Mouse (Mus musculus) brown adipose tissue, adult 24 weeks (tissue): ENCODE measurements around the gene H2afz. TPM values are rescaled to one million over a fixed set of nuclear protein-coding genes. Genes with fewer than 3 reads are reported as not detected.
"Not testable (repeated sequence)": the region's sequence is repeated elsewhere in the genome, so short reads cannot be mapped to it uniquely, and the experiment has no call there.

ENCODE experiments used
- H3K27ac ChIP-seq: fragments of 200-500 bp; replicated peaks from 2 replicates; pipeline ENCODE4 v1.5.1; 2012; ENCODE audit warnings: low read depth, mild to moderate bottlenecking, low read length
- H3K4me1 ChIP-seq: fragments of 200-500 bp; 2 replicates; pipeline ENCODE4 v1.6.1; 2012; ENCODE audit warnings: low read length, mixed read lengths; ENCODE audit not compliant: control insufficient read depth, insufficient read depth, insufficient read length
- H3K4me3 ChIP-seq: fragments of 200-500 bp; 2 replicates; pipeline ENCODE4 v1.5.1; 2012; ENCODE audit warnings: low read depth, mild to moderate bottlenecking, low read length, moderate library complexity; ENCODE audit not compliant: insufficient read depth
- polyA plus RNA-seq: library from polyadenylated mRNA; stranded (reverse); fragments of >200 nt; gene quantifications from 2 replicates; pipeline ENCODE4 v1.2.4, GENCODE M21; 2012; ENCODE audit not compliant: missing spikeins, insufficient read depth, insufficient read length

H2afz gene
- polyA plus RNA-seq, 1 experiment, result 134 TPM

DNA sequence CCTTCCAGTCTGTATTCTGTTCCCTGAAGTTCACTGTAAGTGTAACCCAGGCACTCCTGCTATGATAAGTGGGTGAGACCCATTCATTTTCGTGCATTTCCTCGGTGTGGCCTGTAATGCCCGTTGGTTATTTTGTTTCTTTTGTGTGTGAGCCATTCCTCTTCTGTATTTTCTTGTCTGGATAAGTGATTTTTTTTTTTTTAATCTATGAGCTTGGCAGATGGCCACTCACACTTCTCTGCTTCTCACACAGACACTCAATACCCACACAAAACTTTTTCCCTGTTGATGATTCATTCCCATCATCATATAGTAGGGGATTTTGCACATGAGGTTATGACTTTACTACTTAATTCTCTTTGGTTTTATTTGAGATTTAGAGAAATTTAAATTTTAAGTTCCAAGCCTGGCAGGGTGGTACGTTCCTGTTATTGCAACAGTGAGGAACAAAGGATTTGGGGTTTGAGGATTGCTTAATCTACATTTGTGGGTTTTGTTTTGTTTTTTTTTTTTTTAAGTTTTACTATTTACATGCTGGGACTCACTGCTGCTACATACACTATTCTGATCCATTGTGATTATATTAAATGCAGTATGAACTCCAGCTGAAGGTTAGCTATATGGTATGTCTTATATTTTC is 15.9 kb downstream of the H2afz start:
- peak overlapping the region; percentile 52; the same call in 1 of the 2 replicates for H3K27ac ChIP-seq
- no peaks in the 10 kb centered on the region; the same call in 1 of the 2 replicates for H3K4me1 ChIP-seq
- H3K4me3 ChIP-seq, result no peak overlapping the region

DNA sequence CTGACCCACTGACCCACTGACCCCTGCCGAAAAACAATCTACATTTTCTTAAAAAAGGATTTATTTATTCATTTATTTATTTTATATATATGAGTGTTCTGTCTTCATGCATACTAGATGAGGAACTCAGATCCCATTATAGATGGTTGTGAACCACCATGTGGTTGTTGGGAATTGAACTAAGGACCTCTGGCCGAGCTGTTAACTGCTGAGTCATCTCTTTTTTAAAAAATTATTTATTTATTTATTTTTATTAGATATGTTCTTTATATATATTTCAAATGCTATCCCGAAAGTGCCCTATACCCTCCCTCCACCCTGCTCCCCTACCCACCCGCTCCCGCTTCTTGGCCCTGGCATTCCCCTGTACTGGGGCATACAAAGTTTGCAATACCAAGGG is 16.8 kb downstream of the H2afz start:
- Histone ChIP-seq H3K4me1 (no peaks in the 10 kb centered on the region; the same call in 1 of the 2 replicates), H3K27ac (no peak overlapping the region), H3K4me3 (no peak overlapping the region)

DNA sequence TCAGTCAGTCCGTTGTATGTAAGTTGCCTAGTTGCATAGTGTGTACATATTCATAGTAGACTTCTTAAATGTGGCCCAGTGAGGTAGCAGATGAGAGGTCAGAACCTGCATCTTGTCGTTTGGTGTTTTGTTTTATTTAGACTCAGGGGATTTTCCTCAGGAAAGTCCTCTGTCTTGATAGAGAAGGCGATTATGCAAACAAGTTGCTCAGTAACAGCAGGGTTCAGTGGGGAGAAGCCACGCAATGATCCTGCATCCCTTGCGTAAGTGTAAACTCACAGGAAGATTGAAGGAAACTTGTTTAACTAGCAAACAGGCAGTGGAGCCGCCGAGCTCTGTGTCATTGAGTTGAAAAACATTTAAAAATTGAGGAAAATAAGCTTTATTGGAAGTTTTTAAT is 23.7 kb downstream of the H2afz start:
- Histone ChIP-seq H3K4me1 (no peaks in the 10 kb centered on the region; the same call in 1 of the 2 replicates), H3K27ac (no peak overlapping the region), H3K4me3 (no peak overlapping the region)

DNA sequence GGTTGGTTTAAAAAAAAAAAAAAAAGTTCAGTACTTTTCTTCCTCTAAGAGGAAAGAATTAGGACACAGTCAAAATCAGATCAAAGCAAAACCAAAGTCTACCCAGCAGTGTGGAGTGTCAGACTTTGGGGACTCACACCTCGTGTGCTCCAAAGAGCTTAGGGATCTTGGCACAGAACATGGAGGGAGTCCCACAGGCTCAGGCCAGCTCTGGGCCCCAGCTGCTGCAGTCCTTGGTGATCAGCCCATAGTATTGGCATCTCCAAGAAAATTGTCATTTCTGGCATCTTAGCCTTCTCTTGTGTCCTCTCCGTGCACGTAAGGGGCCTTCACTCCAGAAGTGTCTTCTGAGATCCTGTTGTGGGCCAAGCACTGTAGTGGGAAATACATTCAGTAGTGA is 26.8 kb downstream of the H2afz start:
- Histone ChIP-seq H3K27ac (no peak overlapping the region), H3K4me3 (no peak overlapping the region), H3K4me1 (no peaks in the 10 kb centered on the region; the same call in 1 of the 2 replicates)

DNA sequence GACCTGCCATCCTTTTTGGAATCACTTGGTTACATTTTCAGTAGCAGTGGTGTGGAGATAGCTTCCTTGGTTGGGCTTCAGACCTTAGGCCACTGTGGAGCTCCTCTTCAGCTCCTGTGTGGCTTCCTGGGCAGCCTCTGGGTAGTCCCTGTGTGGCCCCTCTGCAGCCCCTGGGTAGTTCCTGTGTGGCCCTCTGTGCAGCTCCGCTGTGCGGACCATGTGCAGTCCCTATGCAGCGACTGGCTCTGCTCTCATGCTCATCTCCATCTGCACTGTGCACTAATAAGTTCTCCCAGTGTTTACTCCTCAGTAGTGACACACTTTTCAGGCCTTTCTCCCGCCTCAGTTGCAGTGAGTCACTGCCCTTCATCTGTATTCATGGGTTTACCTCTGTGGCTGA is 27.8 kb downstream of the H2afz start:
- H3K4me1 ChIP-seq, result no peaks in the 10 kb centered on the region; the same call in 1 of the 2 replicates
- no peak overlapping the region for H3K27ac ChIP-seq
- no peak overlapping the region for H3K4me3 ChIP-seq

DNA sequence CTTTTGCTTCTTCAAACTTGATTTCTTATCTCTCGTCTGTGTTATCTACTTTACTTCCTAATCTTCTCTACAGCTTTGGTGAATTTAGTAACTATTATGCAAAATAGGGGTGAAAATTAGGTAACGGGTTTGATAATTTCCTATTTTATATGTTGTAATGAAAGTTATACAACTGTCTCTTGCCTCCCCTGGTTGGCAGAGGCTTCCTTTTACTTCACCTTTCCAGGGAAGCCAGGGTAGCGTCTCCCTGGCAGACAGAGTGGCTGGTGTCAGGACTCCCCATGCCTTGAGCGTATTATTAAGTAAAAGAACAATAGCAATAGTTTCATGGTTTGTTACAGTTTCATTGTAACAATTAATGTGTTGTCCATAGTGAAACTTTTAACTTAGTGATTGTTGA is 29.5 kb downstream of the H2afz start:
- no peak overlapping the region for H3K4me3 ChIP-seq
- H3K4me1 ChIP-seq, result no peaks in the 10 kb centered on the region; the same call in 1 of the 2 replicates
- no peak overlapping the region for H3K27ac ChIP-seq

DNA sequence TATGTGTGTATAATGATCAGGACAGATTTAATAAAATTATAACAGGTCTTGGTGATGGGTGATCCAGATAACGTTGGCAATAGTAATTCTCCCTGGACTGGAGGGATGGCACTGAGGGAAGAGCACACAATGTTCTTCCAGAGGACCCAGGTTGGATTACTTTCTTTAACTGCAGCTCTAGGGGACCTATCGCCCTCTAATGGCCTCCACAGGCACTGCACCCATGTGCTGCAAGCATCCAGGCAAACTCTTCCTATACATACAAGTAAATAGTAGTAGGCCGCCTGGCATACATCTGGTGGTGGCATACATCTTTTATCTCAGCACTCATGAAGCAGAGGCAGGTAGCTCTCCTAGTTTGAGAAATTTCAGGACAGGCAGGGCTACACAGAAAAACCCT is 30.9 kb downstream of the H2afz start:
- Histone ChIP-seq H3K27ac (no peak overlapping the region), H3K4me1 (no peaks in the 10 kb centered on the region; the same call in 1 of the 2 replicates), H3K4me3 (no peak overlapping the region)

DNA sequence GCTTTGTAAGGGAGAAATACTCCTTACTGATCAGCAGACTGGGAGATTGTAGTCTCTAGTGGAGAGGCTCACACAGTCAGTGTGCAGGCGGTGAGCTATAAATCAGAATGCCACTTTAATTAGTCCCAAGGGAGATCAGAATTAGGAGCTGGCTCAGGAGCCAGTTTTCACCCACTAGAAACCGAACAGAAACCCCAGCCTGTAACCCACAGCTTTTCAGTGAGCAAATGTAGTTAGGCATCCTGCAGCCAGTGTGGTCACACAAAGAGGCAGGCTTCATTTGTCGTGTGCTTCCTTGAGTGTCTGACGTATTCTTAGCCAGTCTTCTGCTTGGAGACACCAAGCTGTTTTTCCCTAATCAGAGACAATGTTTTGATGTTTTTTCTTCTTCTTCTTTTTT is 32.1 kb downstream of the H2afz start:
- Histone ChIP-seq H3K4me1 (no peaks in the 10 kb centered on the region; the same call in 1 of the 2 replicates), H3K4me3 (no peak overlapping the region)

DNA sequence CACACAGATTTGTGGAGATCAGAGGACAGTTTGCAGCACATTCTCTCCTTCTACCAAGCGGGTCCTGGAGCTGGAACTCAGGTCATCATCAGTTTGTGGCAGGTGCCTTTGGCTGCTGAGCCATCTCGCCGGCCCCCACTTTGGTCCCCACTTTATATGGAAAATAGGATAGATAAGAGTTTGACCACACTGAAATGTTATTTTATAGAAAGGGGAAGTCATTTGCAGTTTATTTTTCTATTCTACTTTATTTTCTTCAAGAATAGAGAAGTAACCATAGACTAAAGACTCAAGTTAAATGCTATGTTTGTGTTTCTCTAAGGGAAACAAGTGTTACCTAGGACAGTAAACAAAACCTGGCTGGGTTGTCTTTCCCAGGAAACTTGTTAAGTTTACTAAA is 32.6 kb downstream of the H2afz start:
- H3K4me1 ChIP-seq, result no peaks in the 10 kb centered on the region; the same call in 1 of the 2 replicates
- no peak overlapping the region for H3K4me3 ChIP-seq
- no peak overlapping the region for H3K27ac ChIP-seq

More for the DNA sequence above, 32.1 kb downstream of the H2afz start:
- H3K27ac ChIP-seq, result no peak overlapping the region

DNA sequence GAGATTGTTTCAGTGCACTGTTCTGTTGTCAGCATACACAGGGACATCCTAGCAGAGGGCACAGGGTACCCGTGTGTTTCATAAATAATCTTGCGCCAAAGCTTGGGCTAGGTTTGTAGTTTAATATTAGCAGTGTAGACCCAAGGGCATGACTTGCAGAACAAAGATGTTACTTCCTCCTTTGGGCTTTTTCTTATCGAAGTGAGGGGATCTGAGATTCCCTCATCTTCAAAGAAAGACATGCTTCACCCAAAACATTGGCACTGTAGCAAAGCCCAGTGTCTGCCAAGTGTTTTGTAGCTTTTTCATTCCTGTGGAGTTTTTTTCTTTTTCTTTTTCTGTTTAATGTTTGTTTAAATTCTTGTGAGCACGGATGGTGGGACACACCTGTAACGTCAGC is 33.4 kb downstream of the H2afz start:
- H3K27ac ChIP-seq, result no peak overlapping the region
- no peak overlapping the region for H3K4me3 ChIP-seq
- H3K4me1 ChIP-seq, result no peaks in the 10 kb centered on the region; the same call in 1 of the 2 replicates

DNA sequence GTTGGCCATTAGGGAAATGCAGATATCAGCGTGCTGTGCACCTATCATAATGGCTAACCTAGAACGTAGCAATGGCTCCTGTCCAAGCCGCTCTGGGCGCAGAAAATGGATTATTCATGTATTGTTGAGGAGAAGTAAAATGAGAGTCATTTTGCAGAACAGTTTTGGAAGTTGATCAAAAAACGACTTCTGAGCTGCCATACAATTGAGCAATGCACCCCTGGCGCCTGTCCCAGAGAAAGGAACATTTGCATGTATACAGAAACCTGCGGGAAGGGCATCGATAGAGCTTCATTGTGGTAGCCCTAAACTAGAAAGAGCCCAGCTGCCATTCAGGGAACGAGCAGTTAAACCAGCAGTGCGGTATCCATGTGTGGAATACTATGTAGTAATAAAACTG is 35.9 kb downstream of the H2afz start:
- Histone ChIP-seq H3K4me3 (no peak overlapping the region), H3K4me1 (no peaks in the 10 kb centered on the region; the same call in 1 of the 2 replicates), H3K27ac (no peak overlapping the region)

DNA sequence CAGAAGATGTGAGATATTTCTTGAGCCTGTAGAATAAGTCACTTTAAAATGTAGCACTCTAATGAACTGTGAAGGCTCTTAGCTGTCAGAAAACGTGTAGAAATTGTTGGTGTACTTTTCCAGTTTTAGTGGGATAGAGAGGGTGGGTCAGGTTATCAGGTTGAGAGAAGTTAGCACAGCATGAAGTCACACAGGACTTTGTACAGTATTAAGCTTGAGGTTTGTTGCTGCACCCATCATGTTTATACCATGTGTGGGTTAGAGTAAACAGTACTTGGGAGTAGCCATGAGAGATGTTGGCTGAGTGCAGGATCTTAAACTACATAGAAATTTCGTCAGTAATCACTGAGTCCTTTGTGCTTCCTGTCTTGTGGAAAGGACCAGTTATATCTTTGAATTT is 48.8 kb downstream of the H2afz start:
- Histone ChIP-seq H3K4me3 (no peak overlapping the region), H3K27ac (no peak overlapping the region), H3K4me1 (no peaks in the 10 kb centered on the region)

DNA sequence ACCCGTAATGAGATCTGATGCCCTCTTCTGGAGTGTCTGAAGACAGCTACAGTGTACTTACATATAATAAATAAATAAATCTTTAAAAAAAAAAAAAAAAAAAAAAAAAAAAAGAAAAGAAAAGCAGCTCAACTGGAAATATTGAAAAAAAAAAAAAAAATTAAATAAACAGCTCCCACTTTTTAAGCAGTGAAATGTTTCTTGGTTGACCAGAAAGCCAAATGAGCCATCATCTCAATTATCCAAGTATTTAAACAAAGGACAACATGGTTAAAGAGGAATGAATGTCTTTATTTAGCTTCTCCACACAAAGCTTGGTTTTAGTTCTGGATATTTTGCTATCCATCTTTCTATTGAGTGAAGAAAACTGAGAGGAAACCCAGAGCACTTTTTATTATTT is 50.3 kb downstream of the H2afz start:
- H3K27ac ChIP-seq, H3K4me3 ChIP-seq, H3K4me1 ChIP-seq: not testable (repeated sequence)
